Mouse (Mus musculus) MEL (cell line): ENCODE measurements around the gene Rgs6.

ENCODE experiments used
- CHD2 ChIP-seq: IDR thresholded peaks from 2 replicates; pipeline ENCODE4 v1.6.1; 2011; ENCODE audit warnings: low read length, improper control_type of control experiment
- CTCF ChIP-seq, 3 experiments: IDR thresholded peaks in 2 of 3; conservative IDR thresholded peaks in 1 of 3; 2 replicates each; pipeline ENCODE4 v1.5.1; 2011 to 2012; ENCODE audit warnings: low read length in 3 of 3, low read depth in 2 of 3, mild to moderate bottlenecking in 2 of 3, improper control_type of control experiment in 1 of 3, inconsistent platforms in 1 of 3, mixed read lengths in 1 of 3, moderate library complexity in 1 of 3; ENCODE audit not compliant: control insufficient read depth in 1 of 3, insufficient read depth in 1 of 3, poor library complexity in 1 of 3, severe bottlenecking in 1 of 3
- E2F4 ChIP-seq: IDR thresholded peaks from 2 replicates; pipeline ENCODE4 v1.6.1; 2011; ENCODE audit warnings: low read depth, low read length, improper control_type of control experiment, borderline replicate concordance
- EP300 ChIP-seq, 2 experiments: IDR thresholded peaks; 2 replicates each; pipeline ENCODE4 v1.6.1; 2011; ENCODE audit warnings: improper control_type of control experiment in 2 of 2, low read length in 2 of 2, low read depth in 1 of 2, mild to moderate bottlenecking in 1 of 2
- HCFC1 ChIP-seq: IDR thresholded peaks from 2 replicates; pipeline ENCODE4 v1.6.1; 2012; ENCODE audit warnings: low read depth, mild to moderate bottlenecking, inconsistent platforms, low read length, improper control_type of control experiment, moderate library complexity
- MAX ChIP-seq: IDR thresholded peaks from 2 replicates; pipeline ENCODE4 v1.6.1; 2011; ENCODE audit warnings: low read length, improper control_type of control experiment
- POLR2A ChIP-seq, 2 experiments: IDR thresholded peaks; 2 replicates each; pipeline ENCODE4 v1.6.1; 2011 to 2012; ENCODE audit warnings: low read length in 2 of 2, mild to moderate bottlenecking in 2 of 2, control low read depth in 1 of 2, improper control_type of control experiment in 1 of 2, low read depth in 1 of 2, moderate library complexity in 1 of 2; ENCODE audit not compliant: control insufficient read depth in 1 of 2, insufficient read depth in 1 of 2, poor library complexity in 1 of 2
- TAL1 ChIP-seq: IDR thresholded peaks from 2 replicates; pipeline ENCODE4 v1.6.1; 2012; ENCODE audit warnings: mild to moderate bottlenecking, inconsistent platforms, low read length, moderate library complexity, mixed read lengths
- ZMIZ1 ChIP-seq: IDR thresholded peaks from 2 replicates; pipeline ENCODE4 v1.6.1; 2012; ENCODE audit warnings: low read depth, mild to moderate bottlenecking, inconsistent platforms, low read length, improper control_type of control experiment, moderate library complexity

DNA sequence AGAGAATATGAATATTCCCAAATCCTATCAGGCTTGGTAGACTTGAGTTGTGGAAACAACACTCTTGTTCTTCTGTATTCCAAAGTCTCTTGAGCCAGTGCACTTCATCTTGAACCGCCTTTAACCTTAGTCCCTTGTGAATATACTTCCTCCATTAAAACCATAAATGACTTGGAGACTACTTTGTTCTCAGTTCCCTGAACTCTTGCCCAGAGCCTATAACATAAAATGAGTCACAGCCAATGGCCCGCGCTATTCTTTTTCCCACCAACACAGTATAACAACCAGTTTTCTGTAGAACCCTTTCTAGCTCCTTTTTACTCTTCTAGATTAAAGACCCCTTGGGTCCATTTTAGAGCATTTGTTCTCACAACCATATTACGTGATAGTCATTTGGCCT, 412.9 kb downstream of the Rgs6 start:
- TF ChIP-seq HCFC1 (no peak), E2F4 (no peak), CTCF (IDR thresholded peaks at IDR 0.05 in 2 of 3, conservative IDR thresholded peaks at IDR 0.05 in 1 of 3; ENCODE audit: control insufficient read depth in 1 of 3, insufficient read depth in 1 of 3, low read depth in 2 of 3, low read length in 3 of 3, poor library complexity in 1 of 3, severe bottlenecking in 1 of 3) (no peak), MAX (no peak), EP300 (IDR thresholded peaks at IDR 0.05; ENCODE audit: low read depth in 1 of 2, low read length in 2 of 2) (no peak), CHD2 (no peak), ZMIZ1 (no peak), POLR2A (IDR thresholded peaks at IDR 0.05; ENCODE audit: control insufficient read depth in 1 of 2, insufficient read depth in 1 of 2, low read depth in 1 of 2, low read length in 2 of 2, poor library complexity in 1 of 2) (no peak), TAL1 (no peak)
